Mouse (Mus musculus): ENCODE data around the gene Mov10.
"Not testable (repeated sequence)": the region's sequence is repeated elsewhere in the genome, so short reads cannot be mapped to it uniquely, and the experiment has no call there.

Mov10 gene

GRCm38 (mm10) chr3:104817991-104818748 lies at the start of gene Mov10:
Mov10 (minus strand) TSS chr3:104818563.
- DNase-seq (ENCODE audit: low spot score in 2 of 2) = peak in 1 of 2 experiments; percentile 55

- DNase-seq (ENCODE audit: low spot score in 2 of 2) = not testable (repeated sequence)
Observed at GRCm38 (mm10) chr3:104866674-104867073, 48.3 kb upstream of the Mov10 start.

DNA sequence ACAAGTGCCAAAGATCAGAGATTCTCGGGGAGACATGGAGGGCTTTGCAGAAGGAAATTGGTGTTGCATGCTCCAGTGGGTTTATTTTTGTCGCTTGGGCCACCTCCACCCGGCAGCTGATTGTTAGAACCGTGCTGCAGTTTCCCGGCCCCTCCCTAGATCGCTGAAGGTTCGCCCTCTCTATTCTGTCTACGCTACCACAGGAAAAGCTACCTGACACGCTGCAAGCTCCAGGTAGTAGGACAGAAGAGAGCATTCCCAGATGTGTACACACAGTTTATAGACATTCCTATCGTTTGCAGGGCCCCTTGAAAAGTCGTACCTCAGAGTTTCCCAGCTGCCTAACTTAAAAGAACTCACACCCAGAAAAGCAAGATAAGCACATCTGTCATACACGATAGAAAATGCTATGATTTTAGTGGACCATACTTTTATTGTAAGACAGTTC lies 47.0 kb upstream of the Mov10 start:
- DNase-seq (ENCODE audit: low spot score in 2 of 2) = no peak

DNA sequence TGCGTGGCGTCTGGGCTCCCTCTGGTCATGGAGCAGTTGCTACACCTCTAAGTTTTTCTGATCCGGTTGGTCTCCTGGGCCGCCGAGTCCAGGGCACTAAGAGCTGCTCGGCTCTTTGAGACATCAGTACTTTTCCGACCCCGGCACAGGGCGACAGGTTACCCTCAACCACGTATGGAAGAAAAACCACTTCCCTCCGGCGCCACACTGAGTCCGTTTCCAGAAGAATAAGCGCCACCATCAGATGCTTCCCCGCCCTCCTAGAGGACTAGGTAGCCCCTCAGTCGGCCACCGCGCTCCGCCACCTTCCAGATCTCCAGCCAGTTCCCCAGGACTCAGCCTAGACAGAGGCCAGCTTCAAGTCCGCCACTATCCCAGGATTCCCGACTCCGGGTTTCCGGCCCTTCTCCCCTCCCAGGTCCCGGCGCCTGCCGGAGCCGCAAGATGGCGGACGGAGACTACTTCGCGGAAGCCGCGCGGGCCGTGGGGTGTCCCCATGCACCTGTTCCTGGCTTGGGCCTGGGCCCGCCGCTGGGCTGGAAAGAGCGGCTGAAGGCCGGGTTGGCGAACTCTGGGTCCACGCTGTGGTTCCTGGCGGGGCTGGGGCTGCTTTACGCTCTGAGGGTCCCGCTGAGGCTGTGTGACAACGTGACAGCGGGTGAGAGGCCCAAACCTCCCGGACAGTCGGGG lies 46.4 kb upstream of the Mov10 start:
- DNase-seq (ENCODE audit: low spot score in 2 of 2) = peak; percentile 75 to 87

- DNase-seq (ENCODE audit: low spot score in 2 of 2) = peak; percentile 70 to 87
Observed at GRCm38 (mm10) chr3:104863786-104864650, 45.7 kb upstream of the Mov10 start, which contains the start of the genes St7l and Capza1. St7l (plus strand) TSS chr3:104864005. Capza1 (minus strand) TSS chr3:104864505.

- DNase-seq (ENCODE audit: low spot score in 2 of 2) = no peak
Observed at GRCm38 (mm10) chr3:104858560-104858959, 40.2 kb upstream of the Mov10 start.

DNA sequence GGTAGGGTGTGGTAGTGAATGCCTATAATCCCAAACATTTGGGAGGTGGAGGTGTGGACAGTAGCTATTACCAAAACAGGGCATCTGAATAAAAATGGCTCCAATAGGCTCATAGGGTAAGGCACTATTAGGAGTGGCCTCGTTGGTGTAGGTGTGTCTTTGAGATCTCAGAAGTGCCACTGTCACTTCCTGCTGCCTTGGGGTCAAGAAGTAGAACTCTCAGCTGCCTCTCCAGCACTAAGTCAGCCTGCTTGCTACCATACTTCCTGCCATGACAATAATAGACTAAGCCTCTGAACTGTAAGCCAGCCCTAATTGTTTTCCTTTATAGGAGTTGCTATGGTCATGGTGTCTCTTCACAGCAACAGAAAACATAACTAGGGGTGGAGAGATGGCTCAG lies 37.7 kb upstream of the Mov10 start:
- DNase-seq (ENCODE audit: low spot score in 2 of 2) = no peak

GRCm38 (mm10) chr3:104854866-104855265 lies 36.5 kb upstream of the Mov10 start:
- no peak for DNase-seq (ENCODE audit: low spot score in 2 of 2)

DNA sequence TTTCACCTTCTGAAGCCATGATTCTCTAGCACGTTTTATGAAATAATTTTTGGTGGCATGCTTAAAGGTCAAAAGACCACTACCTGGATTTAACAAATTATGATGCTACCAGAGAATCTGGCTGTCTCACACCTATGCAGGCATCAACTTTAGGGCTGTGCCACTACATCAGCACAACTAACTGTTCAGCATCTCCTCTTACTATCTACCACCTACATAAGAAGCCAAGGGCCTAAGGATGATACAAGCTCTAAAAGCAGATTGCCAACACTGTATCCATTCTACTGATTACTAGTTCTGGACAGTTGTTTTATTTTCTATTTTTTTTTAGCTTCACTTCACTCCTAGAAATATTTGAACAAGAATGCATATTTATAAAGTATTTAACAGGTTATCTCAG lies 36.1 kb upstream of the Mov10 start:
- no peak for DNase-seq (ENCODE audit: low spot score in 2 of 2)

DNA sequence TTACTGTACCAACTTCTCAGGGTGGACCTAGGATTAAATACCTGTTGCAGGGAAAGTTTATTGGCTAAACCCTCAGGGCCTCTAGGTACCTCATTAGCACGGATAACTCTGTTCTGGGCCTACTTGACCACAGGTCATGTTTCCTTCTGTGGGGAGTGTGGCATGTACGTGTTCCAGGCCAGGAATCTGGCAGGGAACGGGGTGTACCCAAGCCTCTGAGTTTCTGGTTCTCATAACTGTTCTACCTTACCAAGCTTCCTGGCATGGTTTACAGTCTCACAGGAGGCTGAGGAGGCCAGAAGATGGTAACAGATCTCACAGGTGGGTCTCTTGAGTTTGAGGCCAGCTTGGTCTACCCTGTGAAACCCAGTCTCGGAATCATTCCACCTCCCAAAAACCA lies 28.2 kb upstream of the Mov10 start:
- DNase-seq (ENCODE audit: low spot score in 2 of 2) = no peak

- DNase-seq (ENCODE audit: low spot score in 2 of 2) = no peak
Observed at GRCm38 (mm10) chr3:104841049-104841448, 22.7 kb upstream of the Mov10 start.

GRCm38 (mm10) chr3:104835797-104836196 lies 17.4 kb upstream of the Mov10 start:
- DNase-seq (ENCODE audit: low spot score in 2 of 2) = no peak

- no peak for DNase-seq (ENCODE audit: low spot score in 2 of 2)
Observed at GRCm38 (mm10) chr3:104822413-104822812, 4.0 kb upstream of the Mov10 start.

- no peak for DNase-seq (ENCODE audit: low spot score in 2 of 2)
Observed at GRCm38 (mm10) chr3:104820426-104820825, 2.1 kb upstream of the Mov10 start.

GRCm38 (mm10) chr3:104818749-104819134 lies 379 bp upstream of the Mov10 start:
- no peak for DNase-seq (ENCODE audit: low spot score in 2 of 2)

DNA sequence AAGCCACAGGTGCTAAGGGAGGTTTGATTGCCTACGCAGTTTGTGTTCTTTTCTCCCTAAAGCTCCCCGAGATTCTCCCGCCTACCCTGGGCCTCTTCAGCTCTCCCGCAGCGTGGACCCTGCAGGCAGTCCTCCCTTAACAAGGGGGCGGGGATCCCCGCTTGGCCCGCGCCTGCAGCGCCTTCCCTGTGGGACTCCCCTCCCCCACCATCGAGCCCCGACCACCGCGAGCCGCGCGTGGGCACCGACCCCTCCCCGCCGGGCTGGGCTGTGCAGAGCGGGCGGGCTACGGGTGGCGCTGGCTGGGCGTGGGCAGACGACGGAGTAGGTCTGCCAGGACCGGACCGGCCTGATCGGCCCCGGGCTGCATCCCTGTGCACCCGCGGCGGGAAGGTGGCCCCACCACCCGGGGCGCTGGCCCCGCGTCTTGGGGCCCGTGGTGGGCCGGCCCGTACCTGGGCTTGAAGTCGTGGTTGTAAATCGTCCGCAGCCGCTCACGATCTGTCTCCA lies 827 bp downstream of the Mov10 start:
- peak; percentile 37 to 40 for DNase-seq (ENCODE audit: low spot score in 2 of 2)

DNA sequence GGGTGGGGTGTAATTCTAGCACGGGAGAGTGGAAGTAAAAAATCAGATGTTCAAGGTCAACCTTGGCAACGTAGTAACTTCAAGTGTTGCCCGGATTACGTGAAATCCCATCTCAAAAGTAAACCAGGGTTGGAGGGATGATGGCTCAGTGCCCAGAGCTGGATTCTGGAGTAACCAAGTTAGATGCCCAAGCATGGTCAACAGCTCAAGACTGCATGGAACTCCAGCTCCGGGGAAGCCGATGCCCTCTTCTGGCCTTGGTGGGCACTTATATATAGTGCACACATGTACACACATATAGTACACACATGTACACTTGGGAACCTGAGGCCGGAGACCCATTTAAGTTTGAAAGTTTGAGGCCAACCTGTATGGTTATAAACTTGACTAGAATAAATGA lies 2.2 kb downstream of the Mov10 start:
- DNase-seq (ENCODE audit: low spot score in 2 of 2) = no peak

DNA sequence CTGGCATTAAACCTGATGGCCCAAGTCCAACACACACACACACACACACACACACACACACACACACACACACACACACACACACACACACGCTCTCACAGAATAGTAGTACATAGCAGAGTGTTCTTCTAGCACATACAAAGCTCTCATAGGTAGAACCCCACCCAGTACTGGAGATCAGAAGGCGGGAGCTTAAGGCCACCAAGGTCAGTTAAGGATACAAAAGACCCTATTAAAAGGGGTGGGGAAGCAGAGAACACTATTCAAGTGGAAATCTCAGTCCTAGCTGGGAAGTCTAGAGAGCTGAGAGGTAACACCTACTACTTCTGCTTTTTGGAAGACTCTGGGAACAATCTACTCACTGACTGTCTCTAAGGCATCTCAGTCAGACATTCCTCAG lies 3.0 kb downstream of the Mov10 start:
- DNase-seq (ENCODE audit: low spot score in 2 of 2) = no peak

- DNase-seq (ENCODE audit: low spot score in 2 of 2) = no peak
Observed at GRCm38 (mm10) chr3:104814746-104815145, 3.6 kb downstream of the Mov10 start.

GRCm38 (mm10) chr3:104813227-104813626 lies 5.1 kb downstream of the Mov10 start:
- DNase-seq (ENCODE audit: low spot score in 2 of 2) = not testable (repeated sequence)

GRCm38 (mm10) chr3:104812254-104812653 lies 6.1 kb downstream of the Mov10 start:
- DNase-seq (ENCODE audit: low spot score in 2 of 2) = no peak

DNA sequence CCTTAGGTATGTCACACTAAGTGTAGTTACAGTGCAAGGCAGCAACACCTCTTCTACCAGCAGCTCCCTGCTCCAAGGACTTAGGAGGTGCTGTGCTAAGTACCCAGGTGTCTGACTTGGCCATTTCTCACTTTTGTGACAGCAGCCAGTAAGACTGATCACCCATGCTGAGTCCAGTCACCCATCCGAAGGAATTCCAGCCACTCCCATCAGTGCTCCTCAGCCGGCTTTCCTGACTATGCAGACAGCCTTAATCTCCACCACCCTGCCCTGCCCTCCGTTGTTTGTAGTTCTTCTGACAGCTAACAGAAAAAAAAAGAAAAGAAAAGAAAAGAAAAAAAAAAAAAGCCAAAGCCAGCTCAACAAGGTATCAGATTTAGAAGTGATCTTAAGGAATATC lies 6.6 kb downstream of the Mov10 start:
- no peak for DNase-seq (ENCODE audit: low spot score in 2 of 2)

Data from cerebellum, postnatal 4 days (tissue).